Mouse (Mus musculus) heart, embryonic 14.5 days (tissue): ENCODE measurements at regions not wholly inside any gene's neighbourhood (a gene's known extent, or its start where the extent isn't known, plus 50 kb on each side); places are given as distances from the start of the nearest gene placed in this dataset.
A peak's percentile ranks its signal among the peaks of the same experiment; 100 is the strongest.

Source experiments
- ATAC-seq: fragments of 200-750 bp; cut with Nextera tagmentation; 2 replicates; pipeline ENCODE4 v1.8.0; 2017; ENCODE audit warnings: low read depth, moderate TSS enrichment; ENCODE audit not compliant: insufficient number of reproducible peaks, insufficient read depth, low FRiP score
- H3K27ac ChIP-seq, 2 experiments: fragments of 200-500 bp in 1 of 2; fragments of 300-500 bp in 1 of 2; sonication (generic) in 1 of 2; replicated peaks in 1 of 2; 2 replicates each; pipeline ENCODE4 v1.5.1; 2012 to 2014; ENCODE audit warnings: low read depth in 2 of 2, low read length in 2 of 2, control low read depth in 1 of 2, mild to moderate bottlenecking in 1 of 2, mixed read lengths in 1 of 2; ENCODE audit not compliant: control insufficient read depth in 1 of 2, insufficient read depth in 1 of 2
- H3K27me3 ChIP-seq: fragments of 300-500 bp; sonication (generic); 2 replicates; pipeline ENCODE4 v1.6.1; 2014; ENCODE audit warnings: mild to moderate bottlenecking, low read length, control low read depth; ENCODE audit not compliant: control insufficient read depth, insufficient read depth
- H3K36me3 ChIP-seq: fragments of 300-500 bp; sonication (generic); 2 replicates; pipeline ENCODE4 v1.6.1; 2014; ENCODE audit warnings: mild to moderate bottlenecking, control low read depth, low read length, mixed read lengths; ENCODE audit not compliant: control insufficient read depth, insufficient read depth
- H3K4me1 ChIP-seq, 2 experiments: fragments of 200-500 bp in 1 of 2; fragments of 300-500 bp in 1 of 2; sonication (generic) in 1 of 2; 2 replicates each; pipeline ENCODE4 v1.6.1; 2012 to 2014; ENCODE audit warnings: low read length in 2 of 2, control low read depth in 1 of 2, mixed read lengths in 1 of 2; ENCODE audit not compliant: control insufficient read depth in 2 of 2, insufficient read depth in 2 of 2
- H3K4me2 ChIP-seq: fragments of 300-500 bp; sonication (generic); 2 replicates; pipeline ENCODE4 v1.6.1; 2014; ENCODE audit warnings: mild to moderate bottlenecking, low read length
- H3K4me3 ChIP-seq, 2 experiments: fragments of 200-500 bp in 1 of 2; fragments of 300-500 bp in 1 of 2; sonication (generic) in 1 of 2; 2 replicates each; pipeline ENCODE4 v1.5.1; 2012 to 2014; ENCODE audit warnings: low read length in 2 of 2, mild to moderate bottlenecking in 2 of 2, control low read depth in 1 of 2, low read depth in 1 of 2, moderate library complexity in 1 of 2; ENCODE audit not compliant: control insufficient read depth in 1 of 2, insufficient read depth in 1 of 2
- H3K9ac ChIP-seq: fragments of 300-500 bp; sonication (generic); 2 replicates; pipeline ENCODE4 v1.6.1; 2014; ENCODE audit warnings: mild to moderate bottlenecking, low read length
- H3K9me3 ChIP-seq: fragments of 300-500 bp; sonication (generic); 2 replicates; pipeline ENCODE4 v1.6.1; 2016; ENCODE audit warnings: low read length, control low read depth; ENCODE audit not compliant: control insufficient read depth
- WGBS: fragments of 180-500 bp; shearing (Covaris S2); extraction: QIAGEN DNeasy Blood & Tissue Kit; methylation state at CpG from one replicate; pipeline ENCODE4 v1.1.7; 2014; 5-methylcytosine and 5-hydroxymethylcytosine counted together

DNA sequence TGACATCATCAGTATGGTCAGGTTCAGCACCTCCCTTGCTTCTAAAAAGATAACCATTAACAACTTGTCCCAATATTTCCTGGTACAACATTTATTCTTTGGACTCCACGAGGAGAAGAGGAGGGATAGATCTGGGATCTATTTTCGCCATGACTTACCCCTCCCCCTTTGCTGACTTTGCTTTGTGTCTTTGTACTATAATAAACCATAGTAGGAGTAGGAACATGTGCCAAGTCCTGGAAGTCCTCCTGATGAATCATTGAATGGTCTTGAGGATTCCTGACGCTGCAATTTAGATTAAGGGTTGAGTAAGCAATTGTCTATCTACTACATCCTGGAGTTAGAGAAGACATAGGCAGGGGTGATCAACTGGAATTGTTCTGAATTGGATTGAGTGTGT is 71.2 kb downstream of the Rbm11 start:
- no peak overlapping the region for H3K4me2 ChIP-seq

GRCm38 (mm10) chr16:75667589-75667988 is 74.9 kb downstream of the Rbm11 start:
- no peak for ATAC-seq
- Histone ChIP-seq H3K9ac (no peak overlapping the region), H3K36me3 (no peaks in the 10 kb centered on the region), H3K4me1 (0 out of 4 replicates have a peak, but pooled peaks cover 0 to 2% of the 10 kb centered on the region in 2 experiments), H3K27me3 (no peaks in the 10 kb centered on the region), H3K4me2 (no peak overlapping the region), H3K9me3 (no peaks in the 10 kb centered on the region), H3K27ac (no peak overlapping the region), H3K4me3 (no peak overlapping the region)
- 78% methylated on average over 2 of the region's 2 CpGs for WGBS

More for the DNA sequence above, 71.2 kb downstream of the Rbm11 start:
- H3K27me3 ChIP-seq: no peaks in the 10 kb centered on the region
- H3K27ac ChIP-seq: no peak overlapping the region
- no peak for ATAC-seq
- H3K4me1 ChIP-seq: no peaks in the 10 kb centered on the region
- no peaks in the 10 kb centered on the region for H3K9me3 ChIP-seq
- no peaks in the 10 kb centered on the region for H3K36me3 ChIP-seq
- no peak overlapping the region for H3K9ac ChIP-seq
- H3K4me3 ChIP-seq: no peak overlapping the region
- WGBS: 74% methylated on average over 3 of the region's 3 CpGs

DNA sequence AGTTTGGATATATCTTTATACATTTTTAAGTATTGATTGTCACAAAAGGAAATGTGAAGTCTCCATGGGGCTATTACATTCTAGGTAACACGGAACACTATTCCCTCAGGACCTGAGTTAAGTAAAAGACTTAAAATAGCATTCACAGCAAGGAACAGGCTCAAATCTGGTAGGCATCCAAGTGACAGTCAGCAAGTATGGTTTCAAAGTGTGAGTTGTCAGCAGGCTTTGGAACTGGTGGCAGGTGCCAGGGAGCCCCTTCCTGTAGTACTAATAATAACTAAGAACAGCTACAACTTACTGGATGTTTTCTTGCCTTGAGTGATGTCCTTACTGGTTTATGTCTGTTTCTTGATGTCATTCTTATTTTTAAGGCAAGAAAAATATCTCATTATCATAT is 79.5 kb downstream of the Rbm11 start:
- Histone ChIP-seq H3K27ac (peak overlapping the region in 1 of 2 experiments; percentile 57; a peak in 1 of 4 replicates), H3K36me3 (no peaks in the 10 kb centered on the region), H3K4me3 (no peak overlapping the region), H3K9ac (no peak overlapping the region), H3K27me3 (no peaks in the 10 kb centered on the region), H3K9me3 (no peaks in the 10 kb centered on the region), H3K4me1 (0 out of 4 replicates have a peak, but pooled peaks cover 0 to 3% of the 10 kb centered on the region in 2 experiments), H3K4me2 (no peak overlapping the region)
- WGBS: 16% methylated on average over 1 of the region's 1 CpGs
- ATAC-seq: peak; percentile 59; the same call in 1 of the 2 replicates

- H3K27ac ChIP-seq: no peak overlapping the region
- no peaks in the 10 kb centered on the region for H3K27me3 ChIP-seq
- no peak for ATAC-seq
Observed at GRCm38 (mm10) chr16:75675871-75676270, 83.2 kb downstream of the Rbm11 start.

DNA sequence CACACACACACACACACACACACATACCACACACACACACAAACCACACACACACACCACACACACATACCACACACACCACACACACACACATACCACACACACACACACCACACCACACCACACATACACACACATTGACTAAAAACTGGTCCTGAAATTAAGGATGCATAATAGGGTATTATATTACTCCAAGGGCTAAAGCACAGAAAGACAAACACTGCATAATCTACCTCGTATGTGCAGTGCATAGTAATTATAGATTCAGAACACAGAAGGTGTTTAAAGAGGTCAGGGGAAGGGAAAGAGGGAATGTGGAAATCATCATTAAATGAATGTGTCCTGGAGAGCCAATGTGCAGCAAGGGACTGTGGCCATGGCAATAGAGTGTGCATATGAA is 84.5 kb downstream of the Rbm11 start:
- Histone ChIP-seq H3K27ac (no peak overlapping the region), H3K4me3 (no peak overlapping the region), H3K27me3 (no peaks in the 10 kb centered on the region), H3K9ac (no peak overlapping the region), H3K4me1 (0 out of 4 replicates have a peak, but pooled peaks cover 0 to 3% of the 10 kb centered on the region in 2 experiments), H3K36me3 (no peaks in the 10 kb centered on the region), H3K4me2 (no peak overlapping the region), H3K9me3 (no peaks in the 10 kb centered on the region)
- ATAC-seq: no peak
- WGBS: 65% methylated on average over 1 of the region's 1 CpGs

More at GRCm38 (mm10) chr16:75675871-75676270, 83.2 kb downstream of the Rbm11 start:
- 47% methylated on average over 2 of the region's 2 CpGs for WGBS
- Histone ChIP-seq H3K9ac (no peak overlapping the region), H3K9me3 (no peaks in the 10 kb centered on the region), H3K36me3 (no peaks in the 10 kb centered on the region), H3K4me1 (0 out of 4 replicates have a peak, but pooled peaks cover 0 to 3% of the 10 kb centered on the region in 2 experiments), H3K4me2 (no peak overlapping the region), H3K4me3 (no peak overlapping the region)
